Mouse (Mus musculus) testis, adult 2 months (tissue): ENCODE measurements around the gene Clec18a.

Experiments
- CTCF ChIP-seq: fragments of 200-500 bp; IDR thresholded peaks from 2 replicates; pipeline ENCODE4 v1.5.1; 2012; ENCODE audit warnings: low read depth, mild to moderate bottlenecking, inconsistent platforms, low read length, moderate library complexity; ENCODE audit not compliant: control insufficient read depth, insufficient read depth, insufficient replicate concordance
- POLR2A ChIP-seq: fragments of 200-500 bp; IDR thresholded peaks from 2 replicates; pipeline ENCODE4 v1.6.1; 2012; ENCODE audit warnings: low read depth, mild to moderate bottlenecking, inconsistent platforms, low read length, moderate library complexity; ENCODE audit not compliant: control insufficient read depth

GRCm38 (mm10) chr8:111034276-111034675 is 58.0 kb downstream of the Clec18a start:
- TF ChIP-seq POLR2A (no peak), CTCF (no peak)
